Mouse (Mus musculus): Measurements from ENCODE around the gene Tceal9. TPM values are rescaled to one million over a fixed set of nuclear protein-coding genes. Genes with fewer than 3 reads are reported as not detected.

The Tceal9 gene
- 56.0 TPM for polyA plus RNA-seq (2017; shearing (Covaris generic))

GRCm38 (mm10) chrX:136244574-136245229 lies at the start of gene Tceal9:
Tceal9 (plus strand) TSS chrX:136245079.

GRCm38 (mm10) chrX:136203664-136204066 lies 41.2 kb upstream of the Tceal9 start, which contains the start of gene Tceal5:
Tceal5 (minus strand) TSS chrX:136203876.

GRCm38 (mm10) chrX:136214729-136215677 lies 29.9 kb upstream of the Tceal9 start, which contains the start of the genes Tceal7 and Bex1:
Tceal7 (plus strand) TSS chrX:136214779.
Bex1 (minus strand) TSS chrX:136215513.

GRCm38 (mm10) chrX:136269743-136270392 lies 25.0 kb downstream of the Tceal9 start, which contains the start of gene Bex3:
Bex3 (plus strand) TSS chrX:136270253.

Other genes with a start within 250 kb of the Tceal9 start
- gene Arxes1, start 211.7 kb upstream of the Tceal9 start, polyA plus RNA-seq (2017; shearing (Covaris generic)), result not detected
- 2.2 TPM for gene Bex2, start 176.8 kb upstream of the Tceal9 start, polyA plus RNA-seq (2017; shearing (Covaris generic))
- gene Nxf3, start 159.8 kb upstream of the Tceal9 start, polyA plus RNA-seq (2017; shearing (Covaris generic)), result not detected
- gene Bex4, start 106.1 kb upstream of the Tceal9 start, polyA plus RNA-seq (2017; shearing (Covaris generic)), result not detected
- gene Tceal8, start 72.7 kb upstream of the Tceal9 start, polyA plus RNA-seq (2017; shearing (Covaris generic)), result 1.0 TPM
- not detected for gene Tceal5, start 41.2 kb upstream of the Tceal9 start, polyA plus RNA-seq (2017; shearing (Covaris generic))
- not detected for gene Tceal7, start 30.3 kb upstream of the Tceal9 start, polyA plus RNA-seq (2017; shearing (Covaris generic))
- not detected for gene Bex1, start 29.6 kb upstream of the Tceal9 start, polyA plus RNA-seq (2017; shearing (Covaris generic))
- 104 TPM for gene Bex3, start 25.2 kb downstream of the Tceal9 start, polyA plus RNA-seq (2017; shearing (Covaris generic))

Data from inflammation-experienced regulatory T-cells, adult 16 weeks (primary cell).